Mouse (Mus musculus) E14TG2a.4 (cell line): Measurements from ENCODE around the gene St3gal3.

Experiments
- CTCF ChIP-seq: conservative IDR thresholded peaks from 2 replicates; pipeline ENCODE4 v1.5.1; 2014; ENCODE audit warnings: low read length
- POU5F1 ChIP-seq: IDR thresholded peaks from 2 replicates; pipeline ENCODE4 v1.6.1; 2014; ENCODE audit warnings: low read length, borderline replicate concordance

- no peak for TF ChIP-seq CTCF
- no peak for TF ChIP-seq POU5F1
These were observed 45.8 kb upstream of the St3gal3 start for GRCm38 (mm10) chr4:118180301-118181080.
